Mouse (Mus musculus) testis, adult 2 months (tissue): ENCODE results near the gene Trim50.

Experiments used
- CTCF ChIP-seq: fragments of 200-500 bp; IDR thresholded peaks from 2 replicates; pipeline ENCODE4 v1.5.1; 2012; ENCODE audit warnings: low read depth, mild to moderate bottlenecking, inconsistent platforms, low read length, moderate library complexity; ENCODE audit not compliant: control insufficient read depth, insufficient read depth, insufficient replicate concordance
- POLR2A ChIP-seq: fragments of 200-500 bp; IDR thresholded peaks from 2 replicates; pipeline ENCODE4 v1.6.1; 2012; ENCODE audit warnings: low read depth, mild to moderate bottlenecking, inconsistent platforms, low read length, moderate library complexity; ENCODE audit not compliant: control insufficient read depth

DNA sequence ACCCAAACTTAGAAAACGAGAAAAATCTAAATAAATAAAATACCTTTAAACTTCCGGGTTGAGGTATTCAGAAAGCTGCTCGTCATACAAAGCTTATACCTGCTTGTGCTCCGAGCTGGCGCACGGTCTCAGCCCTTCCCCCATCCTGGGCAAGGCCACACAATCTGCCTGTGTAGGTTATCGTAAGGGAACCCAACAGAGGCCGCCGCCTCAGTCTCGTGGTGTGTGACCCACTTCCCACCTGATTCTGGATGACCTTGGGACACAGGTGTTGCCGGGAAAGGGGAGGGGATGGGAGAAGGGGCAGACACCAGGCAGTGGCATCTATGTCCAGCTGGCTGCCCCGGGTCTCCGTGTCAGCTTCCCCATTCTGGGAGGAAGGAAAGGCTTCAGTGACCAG lies 1.5 kb upstream of the Trim50 start:
- TF ChIP-seq CTCF = no peak
- no peak for TF ChIP-seq POLR2A
